Mouse (Mus musculus): ENCODE data around the gene Ccr1. TPM values are rescaled to one million over a fixed set of nuclear protein-coding genes. Genes with fewer than 3 reads are reported as not detected.

Gene Ccr1
- polyA plus RNA-seq, 1 experiment from 2014 or later: 1.9 TPM

- no peak overlapping the region for H3K9ac ChIP-seq
- no peak for ATAC-seq (replicated peaks; ENCODE audit: insufficient number of reproducible peaks, insufficient read depth, low FRiP score, low read depth)
- no peak overlapping the region for H3K4me3 ChIP-seq
- no peak overlapping the region for H3K4me2 ChIP-seq
- no peak overlapping the region for H3K27ac ChIP-seq
- no peaks in the 10 kb centered on the region for H3K36me3 ChIP-seq
- no peaks in the 10 kb centered on the region for H3K4me1 ChIP-seq (replicated peaks)
- no peaks in the 10 kb centered on the region for H3K9me3 ChIP-seq (replicated peaks)
- no peaks in the 10 kb centered on the region for H3K27me3 ChIP-seq
- WGBS: 78% methylated on average over 1 of the region's 1 CpGs
Observed at GRCm38 (mm10) chr9:123951176-123951575, 17.3 kb downstream of the Ccr1 start.

- no peaks in the 10 kb centered on the region for H3K9me3 ChIP-seq (replicated peaks)
- H3K4me2 ChIP-seq: no peak overlapping the region
- no peak overlapping the region for H3K9ac ChIP-seq
- WGBS: 69% methylated on average over 2 of the region's 2 CpGs
- no peaks in the 10 kb centered on the region for H3K4me1 ChIP-seq (replicated peaks)
- no peak overlapping the region for H3K27ac ChIP-seq
- no peaks in the 10 kb centered on the region for H3K27me3 ChIP-seq
- no peak overlapping the region for H3K4me3 ChIP-seq
- ATAC-seq (replicated peaks; ENCODE audit: insufficient number of reproducible peaks, insufficient read depth, low FRiP score, low read depth): no peak
- no peaks in the 10 kb centered on the region for H3K36me3 ChIP-seq
Observed at GRCm38 (mm10) chr9:123949432-123949831, 19.1 kb downstream of the Ccr1 start.

- no peaks in the 10 kb centered on the region for H3K27me3 ChIP-seq
- ATAC-seq (replicated peaks; ENCODE audit: insufficient number of reproducible peaks, insufficient read depth, low FRiP score, low read depth): no peak
- H3K4me3 ChIP-seq: no peak overlapping the region
- WGBS: 59% methylated on average over 1 of the region's 1 CpGs
- H3K9ac ChIP-seq: no peak overlapping the region
- H3K36me3 ChIP-seq: no peaks in the 10 kb centered on the region
- H3K9me3 ChIP-seq (replicated peaks): no peaks in the 10 kb centered on the region
- no peaks in the 10 kb centered on the region for H3K4me1 ChIP-seq (replicated peaks)
- H3K4me2 ChIP-seq: no peak overlapping the region
- H3K27ac ChIP-seq: no peak overlapping the region
Observed at GRCm38 (mm10) chr9:123947815-123948214, 20.7 kb downstream of the Ccr1 start.

DNA sequence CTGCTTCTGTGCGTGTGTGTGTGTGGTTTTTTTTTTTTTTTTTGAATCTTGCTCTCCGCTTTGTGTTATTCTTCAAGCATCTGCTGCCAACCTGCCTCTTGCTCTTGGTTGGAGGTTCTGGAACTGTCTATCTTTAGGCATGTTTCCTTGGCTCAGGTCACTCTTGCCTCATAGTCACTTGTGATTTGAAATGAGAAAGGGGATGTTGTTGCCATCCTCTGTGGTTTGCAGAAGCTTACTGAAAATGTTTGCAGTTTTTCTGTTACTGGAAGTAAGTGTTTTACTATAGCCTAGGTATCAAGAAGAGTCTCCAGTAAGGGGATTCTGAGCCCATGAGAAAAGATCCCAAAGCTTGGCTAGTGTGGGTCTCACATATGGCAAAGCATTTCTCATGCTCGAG lies 26.5 kb downstream of the Ccr1 start:
- 72% methylated on average over 3 of the region's 3 CpGs for WGBS
- Histone ChIP-seq H3K4me1 (replicated peaks) (no peaks in the 10 kb centered on the region), H3K9ac (no peak overlapping the region), H3K27ac (no peak overlapping the region), H3K27me3 (no peaks in the 10 kb centered on the region), H3K4me3 (no peak overlapping the region), H3K36me3 (no peaks in the 10 kb centered on the region), H3K4me2 (no peak overlapping the region), H3K9me3 (replicated peaks) (no peaks in the 10 kb centered on the region)
- ATAC-seq (replicated peaks; ENCODE audit: insufficient number of reproducible peaks, insufficient read depth, low FRiP score, low read depth): no peak

- 0 out of 2 replicates have a peak overlapping the region, but pooled peaks have one; percentile 6 for H3K27ac ChIP-seq
- 0 out of 2 replicates have a peak, but pooled peaks have one; percentile 7 for ATAC-seq (replicated peaks; ENCODE audit: insufficient number of reproducible peaks, insufficient read depth, low FRiP score, low read depth)
- WGBS: 45% methylated on average over 2 of the region's 2 CpGs
Observed at GRCm38 (mm10) chr9:123941316-123941715, 27.2 kb downstream of the Ccr1 start.

GRCm38 (mm10) chr9:123940628-123941027 lies 27.9 kb downstream of the Ccr1 start:
- ATAC-seq (replicated peaks; ENCODE audit: insufficient number of reproducible peaks, insufficient read depth, low FRiP score, low read depth): no peak; the same call in 1 of the 2 replicates
- H3K4me2 ChIP-seq: no peak overlapping the region
- 0 out of 2 replicates have a peak overlapping the region, but pooled peaks have one; percentile 6 for H3K27ac ChIP-seq
- H3K4me3 ChIP-seq: no peak overlapping the region
- no peaks in the 10 kb centered on the region for H3K9me3 ChIP-seq (replicated peaks)
- no peaks in the 10 kb centered on the region for H3K36me3 ChIP-seq
- no peaks in the 10 kb centered on the region for H3K4me1 ChIP-seq (replicated peaks)
- no peaks in the 10 kb centered on the region for H3K27me3 ChIP-seq
- H3K9ac ChIP-seq: no peak overlapping the region

More at GRCm38 (mm10) chr9:123941316-123941715, 27.2 kb downstream of the Ccr1 start:
- Histone ChIP-seq H3K4me3 (no peak overlapping the region), H3K9me3 (replicated peaks) (no peaks in the 10 kb centered on the region), H3K36me3 (no peaks in the 10 kb centered on the region), H3K4me2 (no peak overlapping the region), H3K4me1 (replicated peaks) (no peaks in the 10 kb centered on the region), H3K27me3 (no peaks in the 10 kb centered on the region), H3K9ac (no peak overlapping the region)

DNA sequence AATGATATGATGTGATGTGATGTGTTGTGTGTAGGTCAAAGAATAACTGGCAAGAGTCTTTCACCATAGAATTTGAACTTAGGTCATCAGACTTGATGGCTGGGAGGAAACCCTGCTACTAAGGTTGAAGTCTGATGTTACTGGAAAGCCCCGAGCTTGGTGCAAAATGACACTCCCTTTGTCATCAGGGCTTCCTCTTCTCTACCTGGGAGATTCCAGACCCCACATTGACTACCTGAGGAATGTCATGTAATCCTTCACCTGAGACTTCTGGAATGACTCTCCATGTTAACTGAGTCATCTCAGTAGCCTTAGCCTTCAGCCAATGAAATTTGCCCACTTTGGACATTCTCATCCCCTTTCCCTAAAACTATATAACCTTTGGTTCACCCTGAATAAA lies 28.3 kb downstream of the Ccr1 start:
- Histone ChIP-seq H3K27ac (no peak overlapping the region), H3K36me3 (no peaks in the 10 kb centered on the region), H3K4me1 (replicated peaks) (no peaks in the 10 kb centered on the region), H3K4me3 (no peak overlapping the region), H3K9ac (no peak overlapping the region), H3K27me3 (no peaks in the 10 kb centered on the region), H3K4me2 (no peak overlapping the region), H3K9me3 (replicated peaks) (no peaks in the 10 kb centered on the region)
- 53% methylated on average over 1 of the region's 1 CpGs for WGBS
- no peak for ATAC-seq (replicated peaks; ENCODE audit: insufficient number of reproducible peaks, insufficient read depth, low FRiP score, low read depth)

- ATAC-seq (replicated peaks; ENCODE audit: insufficient number of reproducible peaks, insufficient read depth, low FRiP score, low read depth): no peak
- H3K4me3 ChIP-seq: no peak overlapping the region
- H3K4me1 ChIP-seq (replicated peaks): no peaks in the 10 kb centered on the region
- no peaks in the 10 kb centered on the region for H3K36me3 ChIP-seq
- H3K4me2 ChIP-seq: no peak overlapping the region
- no peak overlapping the region for H3K27ac ChIP-seq
- 84% methylated on average over 2 of the region's 2 CpGs for WGBS
- no peaks in the 10 kb centered on the region for H3K9me3 ChIP-seq (replicated peaks)
- no peak overlapping the region for H3K9ac ChIP-seq
- no peaks in the 10 kb centered on the region for H3K27me3 ChIP-seq
Observed at GRCm38 (mm10) chr9:123937989-123938388, 30.5 kb downstream of the Ccr1 start.

DNA sequence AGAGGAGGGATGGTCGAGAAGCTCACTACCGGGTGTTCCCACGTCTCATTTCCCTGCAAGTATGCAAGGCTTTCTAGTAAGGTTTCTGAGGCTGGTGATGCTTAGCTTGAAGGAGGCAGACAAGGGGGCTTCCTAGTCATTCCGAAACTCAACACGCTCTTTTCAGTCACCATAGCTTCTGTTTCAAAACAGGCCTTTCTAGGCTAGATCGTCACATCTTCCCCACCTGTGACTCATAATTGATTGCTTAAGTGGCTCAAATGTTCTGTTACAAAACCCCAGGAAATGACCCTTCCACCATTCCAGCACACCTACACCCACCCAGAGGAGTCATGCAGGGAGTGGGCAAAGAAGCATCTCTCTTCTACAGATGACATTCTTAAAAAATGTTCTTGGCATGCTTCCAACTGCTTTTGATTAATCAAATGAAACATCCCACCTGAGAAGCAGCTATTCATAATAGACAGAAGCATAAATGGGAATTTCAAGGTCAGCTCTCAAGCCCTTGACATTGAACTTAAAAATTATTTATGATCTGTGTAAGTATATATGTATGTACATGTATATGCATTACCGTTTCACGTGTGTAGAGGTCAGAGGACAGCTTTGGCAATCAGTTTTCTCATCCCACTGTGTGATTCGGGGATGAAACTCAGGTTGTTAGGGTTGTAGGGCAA lies 31.8 kb downstream of the Ccr1 start:
- Histone ChIP-seq H3K9me3 (replicated peaks) (no peaks in the 10 kb centered on the region), H3K27ac (no peak overlapping the region), H3K27me3 (no peaks in the 10 kb centered on the region), H3K9ac (no peak overlapping the region), H3K4me2 (no peak overlapping the region), H3K4me3 (no peak overlapping the region), H3K36me3 (no peaks in the 10 kb centered on the region), H3K4me1 (replicated peaks) (no peaks in the 10 kb centered on the region)
- WGBS: 77% methylated on average over 9 of the region's 9 CpGs
- ATAC-seq (replicated peaks; ENCODE audit: insufficient number of reproducible peaks, insufficient read depth, low FRiP score, low read depth): no peak

GRCm38 (mm10) chr9:123935776-123936175 lies 32.7 kb downstream of the Ccr1 start:
- no peak overlapping the region for H3K4me2 ChIP-seq
- no peaks in the 10 kb centered on the region for H3K9me3 ChIP-seq (replicated peaks)
- no peak overlapping the region for H3K9ac ChIP-seq
- no peaks in the 10 kb centered on the region for H3K27me3 ChIP-seq
- no peak overlapping the region for H3K4me3 ChIP-seq
- no peaks in the 10 kb centered on the region for H3K36me3 ChIP-seq
- WGBS: 86% methylated on average over 5 of the region's 5 CpGs
- H3K27ac ChIP-seq: no peak overlapping the region
- H3K4me1 ChIP-seq (replicated peaks): no peaks in the 10 kb centered on the region
- ATAC-seq (replicated peaks; ENCODE audit: insufficient number of reproducible peaks, insufficient read depth, low FRiP score, low read depth): no peak

GRCm38 (mm10) chr9:123935346-123935745 lies 33.1 kb downstream of the Ccr1 start:
- Histone ChIP-seq H3K36me3 (no peaks in the 10 kb centered on the region), H3K9me3 (replicated peaks) (no peaks in the 10 kb centered on the region), H3K9ac (no peak overlapping the region), H3K4me3 (no peak overlapping the region), H3K4me1 (replicated peaks) (no peaks in the 10 kb centered on the region), H3K4me2 (no peak overlapping the region), H3K27me3 (no peaks in the 10 kb centered on the region), H3K27ac (no peak overlapping the region)
- 86% methylated on average over 6 of the region's 6 CpGs for WGBS
- no peak for ATAC-seq (replicated peaks; ENCODE audit: insufficient number of reproducible peaks, insufficient read depth, low FRiP score, low read depth)

DNA sequence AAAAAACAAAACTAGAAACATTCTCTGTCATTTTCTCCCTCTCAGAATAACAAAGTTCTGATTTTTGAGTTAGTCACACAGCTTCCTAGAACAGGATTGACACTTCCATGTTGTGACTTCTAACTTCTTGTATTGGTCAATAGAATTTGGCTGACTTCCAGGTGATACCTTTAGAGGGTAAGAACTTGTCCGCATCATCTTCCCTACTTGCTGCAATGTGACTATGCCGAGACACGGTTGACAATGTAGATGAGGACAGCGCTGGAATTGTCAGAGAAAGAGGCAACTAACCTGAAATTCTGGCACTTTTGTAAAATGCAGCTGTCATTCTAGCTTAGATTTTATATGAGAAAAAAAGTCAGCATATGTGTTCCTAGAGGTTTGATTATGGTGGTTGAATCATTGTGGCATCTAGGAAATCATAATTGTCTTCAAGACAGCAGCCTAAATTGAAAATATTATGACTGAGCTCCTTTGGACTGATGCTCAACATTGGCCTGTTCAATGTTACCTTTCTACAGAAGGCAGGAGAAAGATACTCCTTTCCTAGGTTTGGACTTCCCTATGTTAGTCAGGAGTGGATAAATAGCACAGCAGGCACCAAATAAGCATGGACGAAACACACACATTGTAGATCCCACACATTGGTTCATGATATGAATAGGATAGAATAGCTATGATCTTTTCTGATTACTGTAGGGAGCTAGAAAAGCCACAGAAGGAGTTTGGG lies 34.6 kb downstream of the Ccr1 start:
- Histone ChIP-seq H3K4me2 (no peak overlapping the region), H3K9me3 (replicated peaks) (no peaks in the 10 kb centered on the region), H3K9ac (no peak overlapping the region), H3K4me1 (replicated peaks) (no peaks in the 10 kb centered on the region), H3K27me3 (no peaks in the 10 kb centered on the region), H3K4me3 (no peak overlapping the region), H3K27ac (no peak overlapping the region), H3K36me3 (no peaks in the 10 kb centered on the region)
- no peak for ATAC-seq (replicated peaks; ENCODE audit: insufficient number of reproducible peaks, insufficient read depth, low FRiP score, low read depth)
- WGBS: 85% methylated on average over 5 of the region's 5 CpGs
